Mouse (Mus musculus) cerebellum, adult 11 months (tissue): ENCODE data around the gene Fbln7.

ENCODE experiments used
- DNase-seq: peaks from one replicate; pipeline ENCODE4 v3.0.0; 2022

Fbln7 gene

DNA sequence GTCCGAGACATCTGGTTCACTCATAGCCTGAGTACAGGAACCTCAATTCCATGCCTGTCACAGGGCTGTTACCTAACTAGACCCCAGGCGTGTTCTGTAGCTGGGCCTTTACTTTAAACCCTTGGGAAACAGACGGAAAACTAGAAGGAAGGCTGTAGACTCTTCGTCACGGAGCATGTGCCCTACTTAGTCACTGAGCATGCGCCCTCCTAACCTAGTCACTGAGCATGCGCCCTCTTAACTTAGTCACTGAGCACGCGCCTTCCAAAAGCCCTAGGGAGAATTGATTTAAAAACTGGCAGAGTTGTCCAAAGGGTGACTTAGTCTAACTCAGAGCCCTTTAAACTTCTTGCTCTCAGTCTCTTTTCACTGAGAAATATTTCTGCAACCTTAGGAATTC lies at the start of gene Fbln7:
Gene Fbln7 (plus strand): TSS at position 346 of the 400 bp plus-strand sequence.
- DNase-seq: no peak

DNA sequence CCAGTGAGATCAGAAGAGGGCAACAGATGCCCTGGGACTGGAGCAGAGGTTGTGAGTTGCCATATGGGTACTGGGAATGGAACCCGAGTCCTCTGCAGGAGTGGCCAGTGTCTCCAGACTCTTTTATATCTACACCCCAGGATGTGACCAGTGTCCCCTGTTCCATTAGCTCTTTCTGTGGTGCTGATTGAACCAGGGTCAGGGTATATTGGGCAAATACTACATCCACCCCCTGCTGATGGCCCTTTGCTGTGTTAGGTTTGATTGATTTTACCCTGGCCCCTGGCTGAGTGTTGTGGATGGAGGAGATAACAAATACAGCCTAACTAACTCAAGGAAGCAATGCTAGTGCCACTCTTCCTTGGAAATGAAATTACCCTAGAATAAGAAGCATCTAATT lies 46.5 kb upstream of the Fbln7 start:
- no peak for DNase-seq

DNA sequence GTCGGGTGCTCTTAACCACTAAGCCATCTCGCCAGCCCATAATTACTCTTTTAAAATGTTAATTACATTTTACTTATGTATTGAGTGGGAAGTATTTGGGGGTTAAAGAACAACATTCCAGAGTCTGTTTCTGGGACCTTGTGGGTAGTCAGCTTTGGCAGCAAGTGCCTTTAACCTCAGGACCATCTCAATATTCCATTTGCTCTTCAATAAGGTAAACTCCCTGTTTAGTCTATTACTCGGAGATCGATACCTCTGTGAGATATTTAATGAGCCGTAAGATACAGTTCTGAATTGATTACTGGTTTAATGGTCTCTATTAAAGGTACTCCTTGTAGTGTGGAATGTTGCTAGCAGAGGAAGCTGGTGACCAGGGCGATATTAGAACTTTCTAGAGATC lies 45.9 kb upstream of the Fbln7 start:
- DNase-seq: no peak

DNA sequence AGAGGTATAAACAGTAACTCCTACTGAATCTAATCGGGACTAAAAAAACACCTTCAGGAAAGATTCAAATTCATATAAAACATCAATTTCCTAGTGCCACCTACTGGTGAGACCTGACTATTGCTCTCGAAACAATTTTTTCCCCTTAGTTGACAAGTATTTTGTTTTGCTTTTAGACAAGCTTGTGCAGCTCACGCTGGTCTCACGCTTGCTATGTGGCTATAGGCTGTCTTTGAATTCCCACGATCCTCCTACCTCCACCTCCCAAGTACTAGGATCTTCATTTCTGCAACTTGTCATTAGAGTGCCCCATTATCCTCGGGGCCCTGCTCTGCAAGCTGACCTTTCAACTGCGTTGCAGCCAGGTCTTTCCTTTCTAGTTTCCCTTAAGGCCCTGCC lies 45.4 kb upstream of the Fbln7 start:
- no peak for DNase-seq

DNA sequence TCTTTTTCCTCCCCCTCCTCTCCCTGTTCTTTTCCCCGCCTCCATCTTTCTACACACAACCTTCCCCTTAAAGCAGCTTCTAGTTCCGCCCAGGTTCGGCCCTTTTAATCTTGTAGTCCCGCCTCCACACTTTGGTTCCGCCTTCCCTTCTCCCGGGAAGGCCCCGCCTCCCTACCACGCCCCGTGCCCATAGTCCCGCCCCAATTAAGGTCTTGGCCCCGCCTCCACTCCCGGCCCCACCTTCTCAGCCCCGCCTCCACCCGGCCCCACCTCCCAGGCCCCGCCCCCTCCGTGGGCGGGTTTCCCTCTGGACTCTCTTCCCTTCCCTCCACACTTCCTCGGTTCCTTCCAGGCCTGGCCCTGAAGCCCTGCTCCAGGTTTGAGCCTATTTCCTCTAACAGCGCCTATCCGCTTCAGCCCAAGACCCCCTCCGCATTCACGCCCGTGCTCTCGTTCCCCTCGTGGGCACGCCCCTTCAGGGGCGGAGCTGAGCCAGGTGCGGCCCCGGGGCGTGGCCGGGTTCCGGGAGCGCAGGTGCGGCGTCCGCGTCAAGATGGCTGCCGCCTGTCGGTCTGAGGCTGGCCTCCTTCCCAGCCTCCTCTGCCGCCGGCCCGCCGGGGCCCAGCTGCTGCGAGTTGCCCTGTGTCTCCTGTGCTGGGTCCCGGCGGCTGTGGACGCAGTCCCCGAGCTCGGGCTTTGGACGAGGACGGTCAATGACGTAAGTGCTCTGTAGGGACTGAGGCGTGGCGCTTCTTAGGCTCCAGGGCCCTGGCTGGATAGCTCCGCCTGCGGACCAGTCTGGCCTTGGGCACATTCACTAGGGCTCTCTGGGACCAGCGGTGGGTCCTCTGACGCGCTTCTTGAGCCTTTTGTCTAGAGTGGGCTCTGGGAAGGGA lies 44.7 kb upstream of the Fbln7 start, which contains the start of gene Tmem87b:
Gene Tmem87b (plus strand): TSS at position 333 of the 896 bp plus-strand sequence.
- DNase-seq: peak; percentile 97

DNA sequence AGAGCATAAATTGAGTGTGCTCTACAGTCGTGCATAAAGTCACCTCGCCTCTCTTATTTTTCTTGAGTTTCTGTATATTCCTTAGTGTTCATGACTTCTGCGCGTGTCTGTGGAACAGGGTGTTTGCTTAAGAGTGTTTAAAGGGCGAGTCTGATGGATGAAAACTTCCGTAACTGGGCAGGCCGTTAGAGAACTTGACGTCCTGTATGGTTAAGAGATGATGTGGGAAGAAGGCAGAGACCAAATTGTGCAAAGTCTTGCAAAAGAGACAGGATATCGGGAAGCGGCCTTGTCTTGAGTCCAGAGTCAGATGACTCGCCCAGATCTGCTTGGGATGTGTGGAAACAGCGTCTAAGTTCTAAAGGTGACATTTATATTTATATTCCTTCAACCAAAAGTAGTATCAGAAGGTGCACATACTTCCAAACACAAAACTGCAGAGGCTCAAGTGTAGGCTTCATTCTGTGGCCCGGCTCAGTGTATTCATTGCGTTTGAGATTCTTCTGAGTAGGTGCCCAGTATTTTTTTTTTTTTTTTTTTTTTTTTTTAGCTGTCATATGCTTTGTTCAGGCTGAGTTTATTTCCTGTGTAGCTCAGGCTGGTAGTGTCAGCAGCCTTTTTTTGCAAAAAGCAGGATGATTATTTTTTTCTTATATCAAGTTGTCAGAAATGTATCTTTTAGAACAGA lies 43.7 kb upstream of the Fbln7 start:
- DNase-seq: no peak

DNA sequence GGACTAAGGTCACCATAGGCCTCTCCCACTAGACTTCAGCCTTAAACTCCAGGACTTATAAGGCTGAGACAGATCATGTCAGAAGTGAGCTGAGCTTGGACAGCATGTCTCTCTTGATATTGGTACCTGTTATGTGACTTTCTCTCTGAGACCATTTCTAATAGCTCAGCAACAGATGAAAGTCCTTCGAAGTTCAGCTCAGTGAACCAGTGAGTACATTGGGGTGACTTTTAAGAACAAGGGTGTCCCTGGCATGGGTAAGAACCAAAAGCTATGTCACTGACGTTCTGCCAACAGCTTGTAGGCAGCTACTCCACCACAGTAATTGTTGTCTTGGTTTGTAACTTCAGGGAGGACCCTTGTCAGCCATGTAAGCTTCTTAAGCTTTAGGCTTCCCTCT lies 42.1 kb upstream of the Fbln7 start:
- no peak for DNase-seq

DNA sequence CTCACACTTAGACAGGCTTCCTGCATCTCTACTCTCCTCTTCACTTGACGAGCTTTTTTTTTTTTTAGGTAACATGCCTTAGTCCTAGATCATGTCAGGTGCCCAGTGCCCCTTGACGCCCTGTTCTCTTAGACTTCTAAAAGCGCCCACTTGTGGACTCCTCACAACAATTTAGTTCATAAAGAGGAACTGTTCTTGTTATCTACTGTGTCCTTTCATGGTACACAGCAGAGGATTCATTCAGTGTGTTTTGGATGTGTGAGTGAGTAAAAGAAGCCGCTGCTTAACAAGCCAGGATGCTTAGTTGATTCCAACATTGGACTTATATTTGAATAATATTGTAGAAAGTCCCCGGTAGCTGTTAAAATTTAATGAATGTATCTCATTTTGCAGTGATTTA lies 38.9 kb upstream of the Fbln7 start:
- DNase-seq: no peak

DNA sequence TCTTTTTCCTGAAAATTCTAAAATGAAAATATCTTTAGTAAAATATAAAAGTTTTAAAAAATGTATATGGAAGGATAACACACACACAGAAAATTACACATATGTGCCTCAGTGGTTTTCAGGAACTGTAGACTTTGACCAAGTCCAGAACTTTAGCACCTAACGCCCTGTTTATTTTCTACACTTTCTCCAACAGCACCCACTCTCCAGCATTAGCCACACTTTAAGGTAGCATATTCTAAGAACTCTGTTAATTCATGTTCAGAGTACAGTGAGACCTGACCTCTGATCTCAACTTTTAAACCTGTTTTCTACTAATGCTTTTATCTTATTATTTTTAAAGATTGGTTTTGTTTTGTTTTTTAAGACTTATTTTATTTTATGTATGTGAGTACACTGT lies 35.0 kb upstream of the Fbln7 start:
- DNase-seq: no peak

DNA sequence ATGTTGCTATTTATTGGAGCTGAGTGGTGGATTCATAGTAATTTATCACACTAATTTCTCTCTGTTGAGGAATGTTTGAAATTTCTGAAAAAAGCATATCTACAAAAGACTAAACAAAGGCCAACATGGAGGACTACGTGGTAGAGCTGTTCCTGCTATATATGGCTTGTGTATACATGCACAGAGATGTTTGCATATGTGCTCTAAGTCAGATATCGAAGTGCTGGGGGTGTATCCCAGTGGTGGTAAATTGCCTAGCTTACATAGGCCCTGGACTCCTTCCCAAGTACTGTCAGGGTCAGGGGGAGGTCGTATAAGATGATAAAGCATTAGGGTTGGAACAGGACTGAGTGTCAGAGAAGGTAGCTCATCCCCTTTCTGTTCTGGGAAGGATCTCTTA lies 30.2 kb upstream of the Fbln7 start:
- DNase-seq: no peak

DNA sequence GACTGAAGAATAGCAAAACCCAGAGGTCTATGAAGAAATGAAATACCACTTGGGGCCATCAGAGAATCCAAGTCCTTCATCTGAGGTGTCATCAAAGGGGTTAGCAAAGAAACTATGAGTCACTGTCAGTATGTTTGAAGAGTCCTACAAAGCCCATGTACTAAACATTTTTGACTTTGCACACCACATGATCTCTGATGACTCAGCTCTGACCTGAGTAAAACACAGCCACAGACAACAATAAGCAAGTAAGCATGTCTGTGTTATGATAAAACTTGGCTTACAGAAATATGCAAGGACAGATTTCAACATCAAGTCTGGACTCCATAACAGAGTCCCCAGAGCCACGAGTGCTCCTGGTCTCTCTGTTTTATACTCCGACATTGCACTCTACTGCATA lies 29.7 kb upstream of the Fbln7 start:
- no peak for DNase-seq

DNA sequence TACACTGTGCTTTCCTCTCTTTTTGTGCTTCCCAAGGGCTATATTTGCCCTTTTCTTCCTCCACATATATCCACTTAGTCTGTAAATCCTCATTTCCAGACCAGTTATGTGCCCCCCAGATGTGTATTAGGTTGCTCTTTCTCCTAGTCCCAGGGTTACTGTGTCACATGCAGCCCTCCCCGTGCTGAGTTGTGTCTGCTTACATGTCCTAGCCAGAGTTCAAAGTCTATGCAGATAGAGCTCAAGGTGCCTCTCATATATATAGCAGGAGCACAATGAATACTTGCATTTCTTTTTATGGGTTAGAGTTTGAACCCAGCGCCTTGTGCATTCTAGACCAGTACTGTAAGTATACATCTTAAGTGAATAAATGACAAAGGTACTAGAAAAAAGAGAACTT lies 29.3 kb upstream of the Fbln7 start:
- no peak for DNase-seq

DNA sequence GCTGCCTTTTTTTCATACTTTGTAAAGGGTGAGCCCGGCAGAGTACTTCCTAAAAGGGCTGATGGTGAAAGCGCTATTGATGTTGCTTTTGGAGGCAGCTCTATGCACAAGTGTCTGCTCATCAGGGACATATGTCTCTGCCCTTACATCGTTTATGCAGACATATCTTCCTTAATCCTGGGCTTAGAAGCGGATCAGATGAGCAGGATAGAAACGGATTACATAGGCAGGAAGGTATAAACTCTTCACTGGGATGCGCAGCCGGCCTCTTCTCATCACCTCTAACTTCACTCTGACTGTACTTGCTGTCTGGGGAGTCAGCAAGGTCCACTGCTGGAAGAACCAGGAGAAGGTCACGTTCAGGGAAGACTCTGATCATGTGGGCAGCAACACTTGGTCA lies 25.2 kb upstream of the Fbln7 start:
- DNase-seq: no peak

DNA sequence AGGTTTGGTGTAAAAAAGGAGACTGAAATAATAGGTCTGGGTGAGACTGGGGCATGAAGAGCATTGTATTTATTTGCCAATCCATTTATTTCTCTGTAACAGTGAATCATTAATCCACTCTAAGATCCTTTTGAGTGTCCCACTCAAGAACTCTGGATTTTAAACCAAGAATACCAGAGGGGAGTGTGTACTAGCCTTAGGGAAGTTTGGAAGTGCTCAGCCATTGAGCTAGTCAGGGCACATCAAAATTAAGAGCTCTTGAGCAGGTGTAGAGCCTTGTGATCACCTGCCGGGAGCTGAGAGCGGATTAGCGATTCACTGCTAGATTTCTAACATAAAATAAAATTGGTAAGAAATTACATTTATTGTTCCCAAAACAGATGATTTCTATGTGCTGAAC lies 24.2 kb upstream of the Fbln7 start:
- DNase-seq: no peak

DNA sequence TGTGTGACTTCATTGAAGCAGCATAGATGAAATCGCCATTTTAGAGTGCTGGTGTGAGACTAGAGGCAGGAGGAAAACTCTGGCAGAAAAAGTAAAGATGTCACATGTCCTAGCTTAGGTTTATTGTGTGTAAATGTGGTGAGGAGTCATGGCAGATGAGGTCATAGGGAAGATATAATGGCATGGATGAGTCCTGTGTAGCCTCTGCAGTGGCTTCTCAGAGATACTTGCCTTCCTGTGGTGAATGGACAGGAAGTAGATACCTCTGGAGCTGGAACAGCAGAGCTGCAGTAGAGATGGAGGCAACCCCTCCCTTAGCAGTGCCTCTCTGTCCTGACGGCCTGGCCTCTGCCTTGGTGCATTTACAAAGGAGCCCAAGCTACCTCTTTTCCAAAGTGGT lies 23.3 kb upstream of the Fbln7 start:
- DNase-seq: no peak

DNA sequence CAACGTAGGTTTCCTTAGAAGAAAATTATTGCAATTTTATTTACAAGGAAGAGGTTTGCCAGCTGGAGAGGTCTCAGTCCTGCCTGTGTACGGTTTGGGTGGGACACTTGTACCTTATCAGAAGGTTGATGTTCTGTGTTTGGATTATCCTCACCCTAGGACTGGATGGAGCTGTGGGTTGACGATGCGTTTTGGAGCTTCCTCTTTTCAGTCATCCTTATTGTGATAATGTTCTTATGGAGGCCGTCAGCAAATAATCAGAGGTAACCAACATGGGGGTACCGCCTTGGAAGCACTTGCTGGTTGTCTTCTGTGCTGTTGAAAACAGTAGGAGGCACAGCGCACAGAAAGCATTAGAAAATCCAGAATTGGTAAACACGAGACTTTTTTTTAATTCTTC lies 20.3 kb upstream of the Fbln7 start:
- no peak for DNase-seq

DNA sequence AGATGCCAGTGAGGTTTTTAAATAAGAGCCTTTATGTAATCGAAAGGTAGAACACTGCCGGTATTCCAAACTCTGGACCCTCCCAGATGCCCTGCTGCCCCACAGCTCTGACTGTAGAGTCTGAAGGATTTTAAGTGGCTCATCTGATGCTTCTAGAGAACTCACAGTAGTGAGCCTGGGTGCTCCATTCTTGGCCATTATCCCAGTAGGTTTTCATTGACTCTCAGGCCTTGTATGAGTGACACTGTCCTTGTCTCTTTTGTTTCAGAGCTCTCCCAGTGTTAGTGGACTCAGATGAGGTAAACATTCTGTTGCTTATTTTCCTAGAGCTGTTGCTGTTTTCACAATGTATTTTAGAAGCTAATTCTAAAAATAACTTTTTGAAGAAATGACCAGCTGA lies 12.7 kb upstream of the Fbln7 start:
- DNase-seq: no peak

DNA sequence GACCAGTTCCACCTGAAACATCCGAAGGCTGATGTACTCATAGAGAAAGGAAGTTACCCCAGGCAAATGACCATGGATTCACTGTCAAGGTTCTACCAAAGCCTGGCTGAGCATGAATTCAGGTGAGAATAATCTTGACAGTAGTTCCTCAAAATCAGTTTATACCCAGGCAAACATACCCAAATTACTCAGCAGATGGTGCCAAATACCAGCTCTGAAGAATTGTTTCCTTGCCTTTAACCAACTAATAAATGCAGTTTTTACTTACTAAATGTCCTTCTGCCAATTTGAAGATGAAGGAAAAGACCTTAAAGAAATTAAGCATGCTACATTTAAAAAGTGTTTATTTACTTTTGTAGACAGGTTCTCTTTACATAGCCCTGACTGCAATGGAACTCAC lies 6.1 kb upstream of the Fbln7 start:
- DNase-seq: no peak

DNA sequence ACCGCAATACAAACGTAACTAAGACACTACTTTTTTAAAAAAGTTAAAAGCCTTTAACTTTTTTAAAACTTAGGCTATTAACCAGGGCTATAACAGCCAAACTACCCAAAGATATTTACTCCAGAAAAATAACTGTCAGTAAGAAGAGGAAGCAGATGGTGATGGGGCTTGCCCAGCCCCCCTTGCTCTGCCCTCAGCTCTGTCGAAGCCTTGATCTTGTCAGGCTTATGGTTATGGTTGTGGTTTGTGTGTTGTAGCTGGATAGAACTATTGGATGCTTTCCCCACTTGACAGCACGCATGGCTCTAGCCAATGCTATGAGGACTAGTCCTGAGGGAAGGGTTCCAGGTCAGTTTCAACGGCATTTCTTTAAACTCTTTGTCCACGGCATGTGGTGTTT lies 3.8 kb upstream of the Fbln7 start:
- DNase-seq: no peak

DNA sequence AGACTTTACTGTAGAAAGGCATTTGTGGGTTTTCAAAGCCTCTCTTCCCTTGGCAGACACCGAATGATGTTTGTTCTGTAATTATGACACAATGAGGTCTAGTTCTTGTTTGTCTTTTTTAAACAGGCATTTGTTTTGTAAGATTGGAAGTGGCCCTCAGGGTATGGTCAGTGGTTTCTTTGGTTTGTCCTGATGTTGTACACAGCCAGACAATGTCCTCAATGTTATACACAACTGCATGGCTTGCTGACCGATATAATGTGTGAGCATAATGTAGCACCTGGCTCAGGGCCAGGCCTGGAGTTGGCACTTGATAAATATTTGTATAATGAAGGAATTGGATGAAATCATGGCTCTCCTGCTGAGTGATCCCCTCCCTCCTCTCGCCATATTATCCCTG lies 2.9 kb upstream of the Fbln7 start:
- no peak for DNase-seq

DNA sequence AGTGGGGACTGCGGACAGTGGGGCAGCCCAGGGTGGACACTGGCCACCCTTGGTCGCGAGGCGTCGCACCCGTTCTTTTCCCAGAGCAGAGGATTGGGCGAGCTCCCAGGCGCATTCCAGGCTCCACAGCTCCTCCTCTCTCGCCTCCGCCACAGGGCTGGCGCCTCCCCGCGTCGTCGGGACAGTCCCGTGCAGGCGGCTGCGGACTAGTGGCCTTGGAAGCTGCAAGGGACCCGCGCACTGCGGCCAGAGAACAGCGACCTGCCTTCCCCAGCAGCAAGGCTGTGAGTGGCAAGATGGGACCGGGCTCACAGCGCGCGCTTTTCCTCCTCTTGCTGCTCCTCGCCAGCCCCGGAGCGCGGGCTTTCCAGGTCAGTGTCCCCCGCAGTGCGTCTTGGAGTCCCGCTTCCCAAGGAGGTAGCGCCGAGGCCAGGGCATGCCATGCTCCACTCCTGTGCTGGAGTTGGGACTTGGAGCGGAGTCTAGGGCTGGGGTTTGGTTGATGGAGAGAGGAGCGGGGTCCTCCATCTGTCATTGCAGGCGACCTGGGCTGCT lies 1.1 kb downstream of the Fbln7 start:
- peak; percentile 19 for DNase-seq

DNA sequence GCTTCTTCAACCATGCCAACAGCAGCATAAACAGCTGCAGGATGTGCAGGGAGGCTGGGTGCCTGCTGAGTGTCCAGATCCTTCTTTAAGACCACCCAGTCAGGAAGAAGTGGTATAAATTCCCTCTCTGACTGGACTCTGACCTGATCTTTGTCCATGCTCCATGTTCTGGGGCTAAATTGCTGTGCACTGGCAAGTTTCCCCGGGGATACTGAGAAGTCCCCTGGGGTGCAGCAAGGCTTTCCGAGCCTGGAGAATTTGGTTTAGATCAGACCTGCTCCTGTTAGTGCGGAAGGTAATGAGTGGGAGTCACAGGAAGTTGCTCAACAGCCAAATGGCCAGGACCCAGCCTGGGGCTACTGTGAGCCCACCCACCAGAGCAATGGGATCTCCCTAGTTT lies 2.3 kb downstream of the Fbln7 start:
- DNase-seq: no peak

DNA sequence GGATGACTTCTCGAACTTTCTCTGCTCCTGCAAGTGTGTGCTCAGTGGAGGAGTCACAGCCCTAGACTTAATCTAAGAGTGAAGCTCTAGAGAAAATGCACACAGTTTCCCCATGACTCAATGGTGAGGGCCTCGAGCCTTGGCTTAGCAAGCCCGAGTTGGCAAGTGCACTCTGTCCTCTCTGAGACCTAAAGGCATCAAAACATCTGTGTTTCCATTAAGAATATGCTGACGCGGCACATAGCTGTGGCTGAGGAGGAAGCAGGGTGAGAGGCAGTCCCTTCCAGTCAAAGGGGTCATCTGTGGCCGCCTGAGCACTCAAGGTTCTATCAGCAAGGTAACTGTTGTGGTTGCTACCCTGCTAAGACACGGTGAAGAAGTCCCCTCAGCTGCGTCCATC lies 8.9 kb downstream of the Fbln7 start:
- DNase-seq: no peak

DNA sequence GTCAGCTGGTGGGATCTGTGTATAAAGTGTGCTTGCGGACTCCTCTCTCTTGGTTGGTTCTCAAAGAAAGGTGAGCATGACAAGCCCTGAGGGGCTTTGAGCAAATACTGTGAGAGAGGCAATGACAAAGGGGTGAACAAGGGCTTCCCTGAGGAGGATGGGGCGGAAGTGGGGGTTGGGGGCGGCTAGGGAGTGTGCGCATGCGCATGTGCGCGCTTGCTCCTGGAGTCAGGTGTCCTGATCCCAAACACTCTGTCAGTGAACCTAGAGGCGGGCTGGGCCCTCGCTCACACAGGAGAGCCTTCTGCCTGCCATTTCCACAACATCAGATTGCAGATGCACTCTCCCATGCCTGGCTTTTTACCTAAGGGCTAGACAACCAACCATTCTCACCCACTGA lies 9.5 kb downstream of the Fbln7 start:
- no peak for DNase-seq
